Mouse (Mus musculus): Measurements from ENCODE around the gene Gm21981. TPM values are rescaled to one million over a fixed set of nuclear protein-coding genes. Genes with fewer than 3 reads are reported as not detected.

Gm21981 gene
- total RNA-seq (2012; rRNA removed) (0.56 and 0.81 TPM in 2 replicates), polyA plus RNA-seq (2012; ENCODE audit: insufficient read depth in 1 of 2, insufficient read length in 2 of 2, low read depth in 1 of 2, low replicate concordance in 2 of 2, missing spikeins in 1 of 2) (under 1 TPM in 1 of 2 experiments, not detected in 1; 0.71 TPM)

DNA sequence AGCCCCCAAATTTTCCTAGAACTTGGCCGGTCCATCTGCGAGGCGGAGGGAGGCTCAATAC, at the start of gene Gm21981:
Gm21981 (minus strand) TSS at position 14 of the 61 bp plus-strand sequence.
- H3K27me3 ChIP-seq (ENCODE audit: control insufficient read depth in 1 of 2, insufficient read depth in 2 of 2, low read length in 2 of 2), result no peaks in the 10 kb centered on the region
- peak within 1 kb of the TSS; percentile 53 to 88 for H3K4me3 ChIP-seq (ENCODE audit: control insufficient read depth in 1 of 2, insufficient read depth in 1 of 2, low read depth in 2 of 2, low read length in 2 of 2)
- DNase-seq (ENCODE audit: low read depth, low spot score), result no peak
- no peak for TF ChIP-seq ZNF384 (IDR thresholded peaks at IDR 0.05; ENCODE audit: low read depth, low read length)
- no peak for TF ChIP-seq NELFE (IDR thresholded peaks at IDR 0.05; ENCODE audit: low read depth, low read length)
- TF ChIP-seq MYB (IDR thresholded peaks at IDR 0.05; ENCODE audit: low read depth, low read length), result no peak
- no peak for TF ChIP-seq GABPA (IDR thresholded peaks at IDR 0.05; ENCODE audit: low read depth, low read length)
- TF ChIP-seq MEF2A (IDR thresholded peaks at IDR 0.05; ENCODE audit: extremely low read depth, insufficient replicate concordance, low read depth, low read length, poor library complexity, severe bottlenecking), result no peak
- no peak for TF ChIP-seq MYC (IDR thresholded peaks at IDR 0.05; ENCODE audit: low read depth, low read length)
- no peak for TF ChIP-seq RCOR1 (IDR thresholded peaks at IDR 0.05; ENCODE audit: low read depth, low read length)
- TF ChIP-seq NRF1 (IDR thresholded peaks at IDR 0.05; ENCODE audit: insufficient read depth, low read depth, low read length, poor library complexity, severe bottlenecking), result no peak
- TF ChIP-seq CHD1 (IDR thresholded peaks at IDR 0.05; ENCODE audit: low read depth, low read length), result no peak
- no peak for TF ChIP-seq BHLHE40 (IDR thresholded peaks at IDR 0.05; ENCODE audit: borderline replicate concordance, low read depth, low read length)
- TF ChIP-seq ZMIZ1 (IDR thresholded peaks at IDR 0.05; ENCODE audit: low read depth, low read length), result no peak
- no peak for TF ChIP-seq UBTF (IDR thresholded peaks at IDR 0.05; ENCODE audit: borderline replicate concordance, insufficient read depth, low read depth, low read length)
- H3K4me1 ChIP-seq (ENCODE audit: control insufficient read depth in 1 of 2, insufficient read depth in 2 of 2, low read length in 2 of 2), result peaks cover 0 to 10% of the 10 kb centered on the region in 2 experiments; a peak in 3 of 4 replicates
- H3K9ac ChIP-seq (ENCODE audit: control insufficient read depth, low read depth, low read length, poor library complexity, severe bottlenecking), result peak within 1 kb of the TSS; percentile 84
- no peak within 1 kb of the TSS for H3K27ac ChIP-seq (ENCODE audit: control insufficient read depth, low read depth, low read length)
- H3K36me3 ChIP-seq (ENCODE audit: control insufficient read depth in 1 of 2, insufficient read depth in 2 of 2, low read length in 2 of 2), result peaks cover 0 to 5% of the 10 kb centered on the region in 2 experiments; a peak in 2 of 4 replicates
- no peaks in the 10 kb centered on the region for H3K9me3 ChIP-seq (replicated peaks; ENCODE audit: insufficient read depth, low read length)
- no peaks in the 10 kb centered on the region; the same call in 1 of the 2 replicates for H3K79me2 ChIP-seq (ENCODE audit: control insufficient read depth, insufficient read depth, low read length, poor library complexity)

DNA sequence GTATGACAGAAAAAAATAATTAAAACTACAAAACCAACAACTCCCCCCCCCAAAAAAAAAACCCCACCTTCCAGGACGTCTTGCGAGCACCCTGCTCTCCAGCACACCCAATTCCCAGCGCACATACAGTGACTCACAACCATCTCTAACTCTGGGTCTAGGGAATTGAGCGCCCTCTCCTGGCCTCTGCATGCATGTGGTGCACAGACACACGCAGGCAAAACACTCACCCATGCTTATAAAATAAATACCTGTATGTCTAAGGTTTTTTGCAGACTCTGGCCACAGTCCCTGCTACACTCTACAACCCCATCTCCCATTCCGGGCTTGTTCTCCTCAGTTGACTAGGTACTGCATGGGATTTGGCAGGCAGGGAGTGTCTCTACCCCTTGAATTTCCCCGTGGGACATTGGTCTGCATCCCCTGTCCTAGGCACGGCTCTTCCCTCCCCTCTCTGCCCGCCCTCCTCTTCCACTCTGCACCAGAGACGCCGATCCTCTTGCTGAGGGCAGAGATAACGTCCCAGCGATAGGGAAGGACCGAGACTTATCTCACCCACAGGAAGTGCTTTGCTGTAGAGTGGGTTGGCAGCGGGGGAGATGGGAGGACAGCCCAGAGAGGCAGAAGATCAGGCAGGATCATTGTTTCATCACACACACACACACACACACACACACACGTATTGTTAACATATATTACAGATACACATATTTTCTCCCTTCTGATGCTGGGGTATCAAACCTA, 48.9 kb upstream of the Gm21981 start:
- Histone ChIP-seq H3K79me2 (ENCODE audit: control insufficient read depth, insufficient read depth, low read length, poor library complexity) (no peaks in the 10 kb centered on the region), H3K27ac (ENCODE audit: control insufficient read depth, low read depth, low read length) (peak overlapping the region; percentile 77), H3K4me1 (ENCODE audit: control insufficient read depth in 1 of 2, insufficient read depth in 2 of 2, low read length in 2 of 2) (peaks cover 5 to 32% of the 10 kb centered on the region in 2 experiments), H3K36me3 (ENCODE audit: control insufficient read depth in 1 of 2, insufficient read depth in 2 of 2, low read length in 2 of 2) (peaks cover 0 to 22% of the 10 kb centered on the region in 2 experiments; a peak in 2 of 4 replicates), H3K27me3 (ENCODE audit: control insufficient read depth in 1 of 2, insufficient read depth in 2 of 2, low read length in 2 of 2) (no peaks in the 10 kb centered on the region), H3K9ac (ENCODE audit: control insufficient read depth, low read depth, low read length, poor library complexity, severe bottlenecking) (peak overlapping the region; percentile 52), H3K9me3 (replicated peaks; ENCODE audit: insufficient read depth, low read length) (no peaks in the 10 kb centered on the region), H3K4me3 (ENCODE audit: control insufficient read depth in 1 of 2, insufficient read depth in 1 of 2, low read depth in 2 of 2, low read length in 2 of 2) (peak overlapping the region; percentile 27; a peak in 3 of 4 replicates)
- DNase-seq (ENCODE audit: low read depth, low spot score), result peak; percentile 93
- TF ChIP-seq MYC (IDR thresholded peaks at IDR 0.05; ENCODE audit: low read depth, low read length) (peak; percentile 63; the same call in 1 of the 2 replicates), ELF1 (IDR thresholded peaks at IDR 0.05; ENCODE audit: low read depth, low read length) (peak; percentile 72), MAFK (IDR thresholded peaks at IDR 0.05; ENCODE audit: borderline replicate concordance, low read depth, low read length) (no peak), SMC3 (IDR thresholded peaks at IDR 0.05; ENCODE audit: low read depth, low read length) (peak; percentile 55), MAX (IDR thresholded peaks at IDR 0.05; ENCODE audit: low read length) (0 out of 2 replicates have a peak, but pooled peaks have one; percentile 45), CTCF (IDR thresholded peaks at IDR 0.05 in 2 of 3, conservative IDR thresholded peaks at IDR 0.05 in 1 of 3; ENCODE audit: control insufficient read depth in 1 of 3, insufficient read depth in 1 of 3, low read depth in 2 of 3, low read length in 3 of 3, poor library complexity in 1 of 3, severe bottlenecking in 1 of 3) (peak; percentile 77 to 81 (median 80)), NRF1 (IDR thresholded peaks at IDR 0.05; ENCODE audit: insufficient read depth, low read depth, low read length, poor library complexity, severe bottlenecking) (no peak; the same call in 1 of the 2 replicates), HCFC1 (IDR thresholded peaks at IDR 0.05; ENCODE audit: low read depth, low read length) (peak; percentile 61; the same call in 1 of the 2 replicates), USF2 (IDR thresholded peaks at IDR 0.05; ENCODE audit: borderline replicate concordance in 1 of 2, insufficient read depth in 1 of 2, low read depth in 1 of 2, low read length in 2 of 2) (no peak), NELFE (IDR thresholded peaks at IDR 0.05; ENCODE audit: low read depth, low read length) (no peak), ZMIZ1 (IDR thresholded peaks at IDR 0.05; ENCODE audit: low read depth, low read length) (no peak), RAD21 (IDR thresholded peaks at IDR 0.05; ENCODE audit: low read depth, low read length) (peak; percentile 43), SIN3A (IDR thresholded peaks at IDR 0.05; ENCODE audit: low read length) (peak; percentile 85), RCOR1 (IDR thresholded peaks at IDR 0.05; ENCODE audit: low read depth, low read length) (peak; percentile 94), POLR2A (IDR thresholded peaks at IDR 0.05; ENCODE audit: control insufficient read depth in 1 of 2, insufficient read depth in 1 of 2, low read depth in 1 of 2, low read length in 2 of 2, poor library complexity in 1 of 2) (peak in 1 of 2 experiments; percentile 46; a peak in 1 of 4 replicates), MXI1 (IDR thresholded peaks at IDR 0.05; ENCODE audit: low read depth, low read length) (peak; percentile 48; the same call in 1 of the 2 replicates), GATA1 (IDR thresholded peaks at IDR 0.05; ENCODE audit: low read depth, low read length) (peak; percentile 94), EP300 (IDR thresholded peaks at IDR 0.05; ENCODE audit: low read depth in 1 of 2, low read length in 2 of 2) (peak; percentile 89 to 92), TCF12 (IDR thresholded peaks at IDR 0.05; ENCODE audit: low read depth, low read length) (peak; percentile 87), ETS1 (IDR thresholded peaks at IDR 0.05; ENCODE audit: low read depth, low read length) (peak; percentile 81), MAZ (IDR thresholded peaks at IDR 0.05; ENCODE audit: low read depth, low read length) (peak; percentile 91; the same call in 1 of the 2 replicates)
